Comparison of ENCODE assay signal across 8 mouse cellular contexts in genomic region chr1:151250529-151251193, GRCm38 (mm10). TPM values are rescaled to one million over a fixed set of nuclear protein-coding genes. Genes with fewer than 3 reads are reported as not detected.
DNase-seq lines count a peak whose midpoint lies in the region; ATAC-seq and TF ChIP-seq lines count a peak whose summit lies in the region.

No protein-coding gene starts in this region.

- TF ChIP-seq EP300 in heart, adult 2 months (IDR thresholded peaks at IDR 0.05; ENCODE audit: insufficient read depth, low read depth, low read length) = peak; percentile 83; the same call in 1 of the 2 replicates

- peak overlapping the region; percentile 32 for H3K4me2 ChIP-seq in limb, embryonic 12.5 days
- H3K4me2 ChIP-seq in midbrain, embryonic 12.5 days (replicated peaks) = no peak overlapping the region; the same call in 1 of the 2 replicates
- peak overlapping the region; percentile 32 for H3K4me2 ChIP-seq in stomach, embryonic 16.5 days (ENCODE audit: low read depth, low read length)

- no peak for TF ChIP-seq POLR2A in bone marrow, adult 2 months (IDR thresholded peaks at IDR 0.05; ENCODE audit: borderline replicate concordance, control insufficient read depth, low read depth, low read length)
- peak; percentile 42; the same call in 1 of the 2 replicates for TF ChIP-seq POLR2A in heart, adult 2 months (IDR thresholded peaks at IDR 0.05; ENCODE audit: insufficient read depth, low read depth, low read length)

- 0 out of 2 replicates have a peak overlapping the region, but pooled peaks have one; percentile 9 for H3K9ac ChIP-seq in heart, adult 2 months (ENCODE audit: low read depth, low read length)
- no peak overlapping the region for H3K9ac ChIP-seq in limb, embryonic 12.5 days (replicated peaks)
- H3K9ac ChIP-seq in midbrain, embryonic 12.5 days (replicated peaks) = no peak overlapping the region
- H3K9ac ChIP-seq in stomach, embryonic 16.5 days (ENCODE audit: low read length) = 0 out of 2 replicates have a peak overlapping the region, but pooled peaks have one; percentile 22

- WGBS in bone marrow, adult 2 months = 25% methylated on average over 18 of the region's 18 CpGs
- 41% methylated on average over 18 of the region's 18 CpGs for WGBS in heart, adult 2 months
- 60% methylated on average over 18 of the region's 18 CpGs for WGBS in limb, embryonic 12.5 days
- WGBS in midbrain, embryonic 12.5 days = 57% methylated on average over 18 of the region's 18 CpGs
- 42% methylated on average over 18 of the region's 18 CpGs for WGBS in stomach, embryonic 16.5 days

- peak overlapping the region; percentile 64 for H3K27ac ChIP-seq in bone marrow, adult 2 months (ENCODE audit: control insufficient read depth, insufficient read depth, low read depth, low read length, poor library complexity)
- H3K27ac ChIP-seq in heart, adult 2 months = peak overlapping the region; percentile 10
- H3K27ac ChIP-seq in limb, embryonic 12.5 days = no peak overlapping the region
- no peak overlapping the region for H3K27ac ChIP-seq in midbrain, embryonic 12.5 days (replicated peaks)
- H3K27ac ChIP-seq in stomach, embryonic 16.5 days (ENCODE audit: low read length) = 0 out of 2 replicates have a peak overlapping the region, but pooled peaks have one; percentile 6

- peak; percentile 16 to 42 for DNase-seq in cerebellum, postnatal 10 days
- no peak for DNase-seq in cerebellum, adult 9-11 months
- DNase-seq in heart, adult 2 months = peak; percentile 73 to 83
- DNase-seq in kidney, adult 11 months = peak; percentile 38

- H3K4me1 ChIP-seq in bone marrow, adult 2 months (ENCODE audit: control insufficient read depth, insufficient read depth, low read length) = no peaks in the 10 kb centered on the region; the same call in 1 of the 2 replicates
- H3K4me1 ChIP-seq in heart, adult 2 months (ENCODE audit: control insufficient read depth, insufficient read depth, low read length) = no peaks in the 10 kb centered on the region; the same call in 1 of the 2 replicates
- H3K4me1 ChIP-seq in limb, embryonic 12.5 days (replicated peaks) = peaks cover 21% of the 10 kb centered on the region
- H3K4me1 ChIP-seq in midbrain, embryonic 12.5 days = 0 out of 2 replicates have a peak, but pooled peaks cover 3% of the 10 kb centered on the region
- H3K4me1 ChIP-seq in stomach, embryonic 16.5 days (ENCODE audit: control insufficient read depth, insufficient read depth, low read length) = 0 out of 2 replicates have a peak, but pooled peaks cover 2% of the 10 kb centered on the region

- H3K4me3 ChIP-seq in bone marrow, adult 2 months (replicated peaks; ENCODE audit: control insufficient read depth, low read depth, low read length) = peak overlapping the region; percentile 22
- no peak overlapping the region for H3K4me3 ChIP-seq in heart, adult 2 months
- H3K4me3 ChIP-seq in limb, embryonic 12.5 days (replicated peaks) = no peak overlapping the region
- H3K4me3 ChIP-seq in midbrain, embryonic 12.5 days = no peak overlapping the region
- peak overlapping the region; percentile 12; the same call in 1 of the 2 replicates for H3K4me3 ChIP-seq in stomach, embryonic 16.5 days (replicated peaks; ENCODE audit: low read length)

- intact Hi-C loops in heart, adult 2 months (cut with DNase I) = loop anchor here (5.0 kb wide), 1 partner anchor 87 kb away; no protein-coding TSS in a partner anchor

- no peaks in the 10 kb centered on the region for H3K36me3 ChIP-seq in heart, adult 2 months (ENCODE audit: control insufficient read depth, insufficient read depth, low read length)
- H3K36me3 ChIP-seq in limb, embryonic 12.5 days = no peaks in the 10 kb centered on the region
- H3K36me3 ChIP-seq in midbrain, embryonic 12.5 days = no peaks in the 10 kb centered on the region
- no peaks in the 10 kb centered on the region for H3K36me3 ChIP-seq in stomach, embryonic 16.5 days (ENCODE audit: control insufficient read depth, insufficient read depth, low read length)

- no peak for TF ChIP-seq CTCF in bone marrow, adult 2 months (IDR thresholded peaks at IDR 0.05; ENCODE audit: control insufficient read depth, insufficient read depth, low read length)
- TF ChIP-seq CTCF in heart, adult 2 months (IDR thresholded peaks at IDR 0.05) = no peak

- no peak for ATAC-seq in limb, embryonic 12.5 days (ENCODE audit: insufficient number of reproducible peaks, insufficient read depth, low FRiP score, low TSS enrichment, low read depth)
- peak; percentile 21; the same call in 1 of the 2 replicates for ATAC-seq in midbrain, embryonic 12.5 days (ENCODE audit: low FRiP score, low read depth)
- peak; percentile 69; the same call in 1 of the 2 replicates for ATAC-seq in stomach, embryonic 16.5 days (ENCODE audit: insufficient read depth, low FRiP score)

- H3K9me3 ChIP-seq in limb, embryonic 12.5 days = no peaks in the 10 kb centered on the region
- H3K9me3 ChIP-seq in midbrain, embryonic 12.5 days = no peaks in the 10 kb centered on the region
- no peaks in the 10 kb centered on the region for H3K9me3 ChIP-seq in stomach, embryonic 16.5 days (replicated peaks; ENCODE audit: control insufficient read depth, low read length)

- no peaks in the 10 kb centered on the region for H3K79me2 ChIP-seq in heart, adult 2 months (replicated peaks; ENCODE audit: control insufficient read depth, insufficient read depth, low read length)

- no peaks in the 10 kb centered on the region for H3K27me3 ChIP-seq in heart, adult 2 months (ENCODE audit: control insufficient read depth, insufficient read depth, low read length)
- no peaks in the 10 kb centered on the region for H3K27me3 ChIP-seq in limb, embryonic 12.5 days
- no peaks in the 10 kb centered on the region for H3K27me3 ChIP-seq in midbrain, embryonic 12.5 days
- no peaks in the 10 kb centered on the region for H3K27me3 ChIP-seq in stomach, embryonic 16.5 days (ENCODE audit: control insufficient read depth, insufficient read depth, low read length)

RNA-seq across cellular contexts. Expression of gene Gm47996, which starts 40.7 kb away (rescaled TPM):
- not detected in 2 replicates for polyA plus RNA-seq in bone marrow, adult 2 months (2011; ENCODE audit: insufficient read depth, insufficient read length, low replicate concordance, missing spikeins)
- total RNA-seq in heart, adult 2 months (2021) = not detected
- polyA plus RNA-seq in heart, adult 2 months (2012; rRNA removed) = not detected in 2 replicates
- polyA plus RNA-seq in limb, embryonic 12.5 days (2016; fragmentation: Nextera tagmentation; extraction: Ambion mirVana) = not detected in 2 replicates
- polyA plus RNA-seq in midbrain, embryonic 12.5 days (2016; fragmentation: Nextera tagmentation; extraction: Ambion mirVana) = 0.34 TPM in 1 of 2 replicates, not detected in the other
- polyA plus RNA-seq in stomach, embryonic 16.5 days (2015; fragmentation: Nextera tagmentation; extraction: Ambion mirVana) = not detected in 2 replicates

RNA-seq across cellular contexts. Expression of gene 3110040M04Rik, which starts 46.7 kb away (rescaled TPM):
- not detected in 2 replicates for polyA plus RNA-seq in bone marrow, adult 2 months (2011; ENCODE audit: insufficient read depth, insufficient read length, low replicate concordance, missing spikeins)
- not detected for total RNA-seq in heart, adult 2 months (2021)
- polyA plus RNA-seq in heart, adult 2 months (2012; rRNA removed) = not detected in 2 replicates
- not detected in 2 replicates for polyA plus RNA-seq in limb, embryonic 12.5 days (2016; fragmentation: Nextera tagmentation; extraction: Ambion mirVana)
- polyA plus RNA-seq in midbrain, embryonic 12.5 days (2016; fragmentation: Nextera tagmentation; extraction: Ambion mirVana) = not detected in 2 replicates
- 0.14 TPM in 1 of 2 replicates, not detected in the other for polyA plus RNA-seq in stomach, embryonic 16.5 days (2015; fragmentation: Nextera tagmentation; extraction: Ambion mirVana)

RNA-seq across cellular contexts. Expression of gene Gm47995, which starts 52.4 kb away (rescaled TPM):
- not detected in 2 replicates for polyA plus RNA-seq in bone marrow, adult 2 months (2011; ENCODE audit: insufficient read depth, insufficient read length, low replicate concordance, missing spikeins)
- not detected for total RNA-seq in heart, adult 2 months (2021)
- 0.53 TPM in 1 of 2 replicates, not detected in the other for polyA plus RNA-seq in heart, adult 2 months (2012; rRNA removed)
- polyA plus RNA-seq in limb, embryonic 12.5 days (2016; fragmentation: Nextera tagmentation; extraction: Ambion mirVana) = not detected in 2 replicates
- not detected in 2 replicates for polyA plus RNA-seq in midbrain, embryonic 12.5 days (2016; fragmentation: Nextera tagmentation; extraction: Ambion mirVana)
- not detected in 2 replicates for polyA plus RNA-seq in stomach, embryonic 16.5 days (2015; fragmentation: Nextera tagmentation; extraction: Ambion mirVana)

RNA-seq across cellular contexts. Expression of gene Gm8947, which starts 58.5 kb away (rescaled TPM):
- polyA plus RNA-seq in bone marrow, adult 2 months (2011; ENCODE audit: insufficient read depth, insufficient read length, low replicate concordance, missing spikeins) = not detected in 2 replicates
- not detected for total RNA-seq in heart, adult 2 months (2021)
- 0.15 TPM in 1 of 2 replicates, not detected in the other for polyA plus RNA-seq in heart, adult 2 months (2012; rRNA removed)
- polyA plus RNA-seq in limb, embryonic 12.5 days (2016; fragmentation: Nextera tagmentation; extraction: Ambion mirVana) = not detected in 2 replicates
- polyA plus RNA-seq in midbrain, embryonic 12.5 days (2016; fragmentation: Nextera tagmentation; extraction: Ambion mirVana) = not detected in 2 replicates
- 0.10 and 0.15 TPM in 2 replicates for polyA plus RNA-seq in stomach, embryonic 16.5 days (2015; fragmentation: Nextera tagmentation; extraction: Ambion mirVana)

Comparison
In these comparisons a context has a peak if more than half of its experiments do, and no peak if none do; other contexts are left out.
1. H3K27ac ChIP-seq: peak in bone marrow, adult 2 months (single experiment), heart, adult 2 months (single experiment) and stomach, embryonic 16.5 days (single experiment); none in limb, embryonic 12.5 days (single experiment) and midbrain, embryonic 12.5 days (single experiment).
2. H3K4me3 ChIP-seq: peak in bone marrow, adult 2 months (single experiment) and stomach, embryonic 16.5 days (single experiment); none in heart, adult 2 months (single experiment), limb, embryonic 12.5 days (single experiment) and midbrain, embryonic 12.5 days (single experiment).
3. H3K9ac ChIP-seq: peak in heart, adult 2 months (single experiment) and stomach, embryonic 16.5 days (single experiment); none in limb, embryonic 12.5 days (single experiment) and midbrain, embryonic 12.5 days (single experiment).